Mouse (Mus musculus) mammary gland, adult 2 months (tissue): ENCODE data around the gene Taar9. TPM values are rescaled to one million over a fixed set of nuclear protein-coding genes. Genes with fewer than 3 reads are reported as not detected.

Experiments used
- polyA plus RNA-seq: library from polyadenylated mRNA; depleted of rRNA; stranded (reverse); fragments of >200 nt; gene quantifications from 2 replicates; pipeline ENCODE4 v1.2.3, GENCODE M21; 2012; ENCODE audit warnings: low replicate concordance; rRNA removed

The Taar9 gene
- not detected in 2 replicates for polyA plus RNA-seq

DNA sequence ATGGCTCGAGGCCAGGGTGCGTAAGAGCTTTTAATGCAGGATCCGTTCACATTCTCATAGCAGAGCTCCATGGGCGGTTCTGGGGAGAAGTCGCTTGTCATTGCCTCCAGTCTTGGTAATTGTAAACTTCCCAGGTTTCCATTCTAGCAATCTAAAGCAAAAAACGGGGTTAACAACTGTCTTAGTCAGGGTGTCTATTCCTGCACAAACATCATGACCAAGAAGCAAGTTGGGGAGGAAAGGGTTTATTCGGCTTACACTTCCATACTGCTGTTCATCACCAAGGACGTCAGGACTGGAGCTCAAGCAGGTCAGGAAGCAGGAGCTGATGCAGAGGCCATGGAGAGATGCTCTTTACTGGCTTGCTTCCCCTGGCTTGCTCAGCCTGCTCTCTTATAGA, at the start of gene Taar9:
Gene Taar9, minus strand, starts transcription at position 101 of the 400 bp plus-strand sequence.

DNA sequence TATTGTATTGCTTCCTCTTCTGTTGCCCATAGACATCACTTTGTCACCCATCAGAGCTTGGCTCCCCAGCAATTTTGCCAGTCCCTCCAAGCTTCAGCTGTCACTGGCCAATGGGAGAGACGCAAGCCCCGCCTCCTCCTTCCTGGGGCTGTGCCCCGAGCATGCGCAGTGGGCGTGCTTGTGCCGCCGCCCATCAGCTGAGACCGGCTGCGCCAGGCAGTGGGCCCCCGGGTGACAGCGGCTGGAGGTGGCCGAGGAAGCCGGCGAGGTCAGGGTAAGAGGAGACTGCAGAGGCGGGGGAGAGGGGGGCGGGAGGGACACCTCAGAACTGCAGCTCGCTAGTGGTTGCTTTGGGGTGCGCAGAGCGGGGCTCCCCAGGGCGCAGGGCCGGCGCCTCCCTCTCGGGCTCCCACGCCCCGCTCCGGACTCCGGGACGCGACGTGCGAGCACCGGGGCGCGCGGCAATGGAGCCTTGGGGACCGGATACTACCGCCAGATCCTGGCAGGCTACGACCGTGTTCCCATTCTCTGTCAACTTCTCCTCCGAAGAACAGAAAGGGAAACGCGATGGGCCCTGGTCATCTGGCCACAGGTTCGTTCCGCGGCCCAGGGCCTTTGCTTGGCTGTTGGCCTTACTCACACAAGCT, 39.9 kb upstream of the Taar9 start, which contains the start of gene Stx7:
Gene Stx7, plus strand, starts transcription at position 168 of the 647 bp plus-strand sequence.

DNA sequence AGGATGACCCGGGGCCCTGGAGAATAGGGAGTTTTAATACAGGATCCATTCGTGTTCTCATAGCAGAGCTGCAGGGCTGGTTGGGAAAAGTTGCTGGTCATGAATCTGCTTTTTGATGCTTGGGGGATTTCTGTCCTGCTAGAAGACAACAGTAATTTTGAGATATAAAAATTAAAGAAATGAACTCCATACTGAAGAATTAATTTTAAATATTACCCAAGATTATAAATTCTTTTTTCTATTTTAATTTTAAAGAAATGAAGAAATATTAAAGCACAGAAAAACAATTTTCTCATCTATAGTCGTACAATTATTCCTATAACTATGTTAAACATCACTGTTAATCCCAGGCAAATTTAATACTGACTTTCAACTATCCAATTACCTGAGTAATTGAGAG, 7.5 kb downstream of the Taar9 start, which contains the start of gene Taar8c:
Gene Taar8c, minus strand, starts transcription at position 101 of the 400 bp plus-strand sequence.

DNA sequence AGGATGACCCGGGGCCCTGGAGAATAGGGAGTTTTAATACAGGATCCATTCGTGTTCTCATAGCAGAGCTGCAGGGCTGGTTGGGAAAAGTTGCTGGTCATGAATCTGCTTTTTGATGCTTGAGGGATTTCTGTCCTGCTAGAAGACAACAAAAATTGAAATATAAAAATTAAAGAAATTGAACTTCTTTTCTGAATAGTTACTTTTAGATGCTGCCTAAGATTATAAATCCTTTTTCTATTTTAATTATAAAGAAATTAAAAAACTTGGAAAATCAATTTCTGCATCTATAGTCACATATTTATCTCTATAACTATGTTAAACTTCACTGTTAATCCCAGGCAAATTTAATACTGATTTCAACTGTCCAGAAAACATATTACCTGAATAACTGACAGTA, 17.1 kb downstream of the Taar9 start, which contains the start of gene Taar8b:
Gene Taar8b, minus strand, starts transcription at position 101 of the 400 bp plus-strand sequence.

DNA sequence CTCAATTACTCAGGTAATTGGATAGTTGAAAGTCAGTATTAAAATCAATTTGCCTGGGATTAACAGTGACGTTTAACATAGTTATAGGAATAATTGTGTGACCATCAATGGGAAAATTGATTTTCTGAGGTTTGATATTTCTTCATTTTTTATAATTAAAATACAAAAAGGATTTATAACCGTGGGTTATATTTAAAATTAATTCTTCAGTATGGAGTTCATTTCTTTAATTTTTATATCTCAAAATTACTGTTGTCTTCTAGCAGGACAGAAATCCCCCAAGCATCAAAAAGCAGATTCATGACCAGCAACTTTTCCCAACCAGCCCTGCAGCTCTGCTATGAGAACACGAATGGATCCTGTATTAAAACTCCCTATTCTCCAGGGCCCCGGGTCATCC, 33.1 kb downstream of the Taar9 start, which contains the start of gene Taar8a:
Gene Taar8a, plus strand, starts transcription at position 301 of the 400 bp plus-strand sequence.

Other genes starting within 250 kb of the Taar9 start
- gene Vnn1, start 214.8 kb downstream of the Taar9 start, polyA plus RNA-seq, result 1.6 and 3.9 TPM in 2 replicates
- gene Taar1, start 189.2 kb downstream of the Taar9 start, polyA plus RNA-seq, result not detected in 2 replicates
- not detected in 2 replicates for gene Taar2, start 171.0 kb downstream of the Taar9 start, polyA plus RNA-seq
- gene Taar3, start 160.0 kb downstream of the Taar9 start, polyA plus RNA-seq, result not detected in 2 replicates
- gene Taar4, start 149.0 kb downstream of the Taar9 start, polyA plus RNA-seq, result not detected in 2 replicates
- not detected in 2 replicates for gene Taar5, start 138.8 kb downstream of the Taar9 start, polyA plus RNA-seq
- not detected in 2 replicates for gene Taar6, start 123.9 kb downstream of the Taar9 start, polyA plus RNA-seq
- gene Taar7a, start 116.1 kb downstream of the Taar9 start, polyA plus RNA-seq, result not detected in 2 replicates
- gene Taar7b, start 109.6 kb downstream of the Taar9 start, polyA plus RNA-seq, result not detected in 2 replicates
- not detected in 2 replicates for gene Taar7d, start 82.3 kb downstream of the Taar9 start, polyA plus RNA-seq
- gene Taar7e, start 71.9 kb downstream of the Taar9 start, polyA plus RNA-seq, result not detected in 2 replicates
- gene Taar7f, start 60.0 kb downstream of the Taar9 start, polyA plus RNA-seq, result not detected in 2 replicates
- not detected in 2 replicates for gene Taar8a, start 33.0 kb downstream of the Taar9 start, polyA plus RNA-seq
- gene Taar8b, start 17.2 kb downstream of the Taar9 start, polyA plus RNA-seq, result not detected in 2 replicates
- gene Taar8c, start 7.6 kb downstream of the Taar9 start, polyA plus RNA-seq, result not detected in 2 replicates
- gene Stx7, start 39.8 kb upstream of the Taar9 start, polyA plus RNA-seq, result 28.8 and 34.8 TPM in 2 replicates
- 5.7 and 19.1 TPM in 2 replicates for gene Moxd1, start 114.0 kb upstream of the Taar9 start, polyA plus RNA-seq